Mouse (Mus musculus) gastrocnemius, postnatal 36 days (tissue): ENCODE results near the gene Spns3. TPM values are rescaled to one million over a fixed set of nuclear protein-coding genes. Genes with fewer than 3 reads are reported as not detected.
A peak's percentile ranks its signal among the peaks of the same experiment; 100 is the strongest.
"Not testable (repeated sequence)": the region's sequence is repeated elsewhere in the genome, so short reads cannot be mapped to it uniquely, and the experiment has no call there.

Experiments used
- DNase-seq, 2 experiments: peaks; one replicate each; pipeline ENCODE4 v3.0.0; 2022
- intact Hi-C: fragments of 180-260 bp; cut with DNase I; formaldehyde crosslinking; loops from one replicate; pipeline ENCODE4 v1.15.1; 2025
- total RNA-seq, 2 experiments: library from RNA; stranded (reverse); gene quantifications; 2 replicates each; pipeline ENCODE4 v1.2.3; 2021

Spns3 gene
- total RNA-seq, 2 experiments from 2014 or later: 0.10 to 0.12 TPM

DNA sequence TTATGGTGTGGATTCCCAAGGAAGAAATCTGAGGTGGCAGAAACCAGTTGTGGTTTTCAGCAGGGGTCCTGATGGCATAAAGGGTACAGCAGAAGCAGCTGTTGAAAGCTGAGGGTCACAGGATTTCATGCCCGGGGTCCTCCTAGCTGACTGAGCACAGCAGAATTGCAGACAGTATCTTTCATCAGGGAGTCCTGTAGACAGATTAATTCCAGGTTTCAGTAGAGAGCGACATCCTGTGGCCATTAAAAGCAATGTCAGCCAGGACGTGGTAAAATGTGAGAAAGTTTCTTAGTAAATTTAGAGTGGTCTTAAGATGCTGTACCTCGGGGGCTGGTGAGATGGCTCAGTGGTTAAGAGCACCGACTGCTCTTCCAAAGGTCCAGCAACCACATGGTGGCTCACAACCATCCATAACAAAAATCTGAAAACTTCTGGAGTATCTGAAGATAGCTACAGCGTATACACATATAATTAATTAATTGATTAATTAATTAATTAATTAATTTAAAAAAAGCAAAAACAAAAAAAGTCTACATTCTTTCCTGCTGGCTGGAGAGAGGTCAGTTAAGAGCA lies 14.0 kb upstream of the Spns3 start:
- intact Hi-C loops: loop anchor here (2.0 to 5.0 kb wide), 2 partner anchors 207 to 340 kb away; no protein-coding TSS in a partner anchor
- DNase-seq: no peak

DNA sequence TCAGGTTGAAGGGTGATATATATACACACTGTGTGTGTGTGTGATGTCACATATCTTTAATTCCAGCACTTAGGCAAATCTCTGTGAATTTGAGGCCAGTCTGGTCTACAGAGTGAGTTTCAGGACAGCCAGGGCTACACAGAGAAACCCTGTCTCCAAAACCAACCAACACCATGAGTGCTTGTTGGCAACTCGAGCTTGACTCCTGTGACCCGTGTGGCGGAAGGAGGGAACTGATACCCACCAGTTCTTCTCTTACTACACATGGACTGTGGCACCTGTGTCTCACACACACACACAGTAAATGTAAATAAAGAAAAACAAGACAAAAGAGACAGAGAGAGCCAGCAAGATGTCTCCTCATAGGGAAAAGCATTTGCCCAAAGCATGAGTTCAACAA lies 10.4 kb upstream of the Spns3 start:
- no peak for DNase-seq
- intact Hi-C loops: loop anchor here (5.0 kb wide), 1 partner anchor 203 kb away; no protein-coding TSS in a partner anchor

DNA sequence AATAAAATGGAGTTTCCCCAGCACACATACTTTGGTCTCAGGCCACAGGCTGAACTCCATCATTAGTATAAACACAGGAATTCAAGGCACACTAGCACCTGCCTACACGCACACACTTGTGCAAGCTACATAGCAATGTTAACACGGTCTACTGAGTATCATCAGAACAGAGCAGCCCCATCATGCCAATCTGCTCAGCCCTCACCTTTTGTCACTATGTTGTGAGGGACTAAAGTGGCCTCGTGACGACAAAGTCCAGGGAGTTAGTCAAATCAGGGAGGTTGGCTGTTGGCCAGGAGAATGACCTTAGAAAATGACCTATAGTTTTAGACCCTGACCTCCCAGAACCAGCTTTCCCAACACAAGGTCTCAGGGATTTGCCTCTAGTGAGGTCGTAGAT lies 7.8 kb upstream of the Spns3 start:
- no peak for DNase-seq
- intact Hi-C loops: no loop called here

DNA sequence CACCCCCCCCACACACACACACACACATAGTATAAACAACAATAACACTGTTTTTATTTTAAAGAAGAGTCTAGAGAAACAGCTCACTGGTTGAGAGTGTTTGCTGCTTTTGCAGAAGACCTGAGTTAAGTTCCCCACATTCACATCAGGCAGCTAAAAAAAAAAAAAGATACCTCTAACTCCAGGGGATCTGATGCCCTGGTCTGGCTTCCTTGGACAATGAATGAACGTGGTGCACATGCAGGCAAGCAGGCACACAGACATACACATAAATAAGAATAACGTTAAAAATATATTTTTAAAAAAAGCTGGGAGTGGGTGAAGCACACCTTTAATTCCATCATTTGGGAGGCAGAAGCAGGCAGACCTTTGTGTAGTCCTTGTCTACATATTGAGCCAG lies 6.6 kb upstream of the Spns3 start:
- DNase-seq: no peak
- intact Hi-C loops: no loop called here

DNA sequence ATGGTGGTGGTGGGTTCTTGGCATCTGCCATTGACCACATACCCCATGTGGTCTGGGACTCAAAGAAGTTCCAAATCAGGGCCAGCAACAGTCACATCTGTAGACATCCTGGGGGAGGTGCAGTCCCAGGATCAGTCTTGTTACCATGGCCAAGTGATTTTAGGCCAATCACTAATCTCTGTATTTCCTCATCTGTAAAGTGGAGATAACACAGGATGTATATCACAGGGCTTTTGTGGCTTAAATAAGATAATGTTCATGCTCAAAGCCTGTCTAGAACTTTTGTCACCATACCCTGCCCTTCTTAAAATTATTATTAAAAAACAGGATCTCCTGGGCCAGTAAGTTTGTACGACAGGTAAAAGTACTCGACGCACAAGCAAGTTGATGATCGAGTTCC lies 6.2 kb upstream of the Spns3 start:
- DNase-seq: no peak
- intact Hi-C loops: no loop called here

DNA sequence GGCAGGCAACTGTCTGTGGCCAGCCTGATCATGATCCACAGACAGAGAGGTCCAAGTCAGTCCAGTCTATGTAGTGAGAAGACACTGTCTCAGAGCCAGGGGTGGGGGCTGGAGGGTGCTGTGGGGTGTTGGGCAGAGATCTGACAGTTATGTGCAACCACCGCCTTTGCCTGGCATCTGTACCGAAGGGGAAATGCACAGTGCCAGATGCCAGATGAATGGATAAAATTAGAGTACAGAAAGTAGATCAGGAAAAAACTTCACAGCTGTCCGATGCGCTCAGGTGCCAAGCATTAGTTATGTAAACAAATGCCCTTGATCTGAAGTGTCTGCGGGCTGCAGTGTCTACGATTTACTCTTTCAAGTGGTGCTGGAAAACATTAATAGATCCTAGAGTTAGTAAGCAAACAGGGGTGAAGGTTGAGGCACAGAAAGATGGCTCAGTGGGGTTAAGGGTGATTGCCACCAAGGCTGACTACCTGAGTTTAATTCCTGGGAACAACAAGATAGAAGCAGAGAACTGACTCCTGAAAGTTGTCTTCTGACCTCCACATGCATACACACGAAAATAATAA lies 1.3 kb upstream of the Spns3 start:
- intact Hi-C loops: no loop called here
- peak in 1 of 2 experiments; percentile 26 for DNase-seq

DNA sequence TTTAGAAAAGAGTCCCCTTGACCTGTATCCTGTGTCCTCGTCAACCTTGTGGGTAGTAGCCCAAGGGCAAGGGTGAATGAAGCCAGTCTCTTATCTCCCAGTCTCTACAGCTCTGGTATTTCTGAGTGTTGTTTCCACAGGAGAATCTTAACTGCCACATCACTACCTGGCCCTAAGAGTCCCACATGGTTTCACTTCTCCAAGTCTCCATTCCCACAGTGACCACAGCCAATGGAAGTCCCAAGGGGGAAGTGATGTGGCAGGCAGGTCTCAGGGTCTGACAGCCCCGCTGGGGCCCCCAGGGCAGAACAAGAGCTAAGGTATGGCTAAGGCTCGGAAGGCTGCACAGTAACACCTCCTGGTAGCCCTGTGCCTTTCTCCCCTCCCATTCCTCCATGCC lies 3.1 kb downstream of the Spns3 start:
- intact Hi-C loops: no loop called here
- DNase-seq: no peak

DNA sequence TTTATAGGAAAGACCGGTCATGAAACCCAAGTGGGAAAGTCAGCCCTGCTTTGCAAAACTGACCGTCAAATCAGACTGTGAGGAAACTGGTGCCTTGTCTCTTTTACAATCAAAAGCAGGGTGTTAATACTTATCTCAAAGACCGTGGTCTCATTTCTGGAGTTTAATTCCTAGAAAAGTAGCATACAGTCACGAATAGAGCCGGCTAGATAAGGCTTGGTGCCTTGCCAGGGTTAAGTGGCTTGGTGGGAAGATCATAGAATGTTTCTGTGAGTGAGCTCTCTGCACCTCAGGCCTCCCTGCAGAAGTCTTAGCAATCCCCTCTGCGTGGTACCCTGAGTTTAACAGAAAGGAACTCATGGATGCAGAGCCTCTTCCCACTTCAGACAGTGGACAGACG lies 5.6 kb downstream of the Spns3 start:
- DNase-seq: no peak

DNA sequence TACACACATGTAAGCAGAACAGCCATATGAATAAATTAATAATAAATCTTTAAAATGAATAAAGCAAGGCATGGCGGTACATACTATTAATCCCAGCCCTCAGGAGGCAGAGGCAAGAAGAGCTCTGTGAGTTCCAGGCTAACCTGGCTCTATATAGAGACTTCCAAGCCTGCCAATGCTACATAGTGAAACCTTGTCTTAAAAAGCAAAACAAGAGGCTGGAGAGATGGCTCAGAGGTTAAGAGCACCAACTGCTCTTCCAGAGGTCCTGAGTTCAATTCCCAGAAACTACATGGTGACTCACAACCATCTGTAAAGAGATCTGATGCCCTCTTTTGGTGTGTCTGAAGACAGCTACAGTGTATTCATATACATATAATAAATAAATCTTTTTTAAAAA lies 6.6 kb downstream of the Spns3 start:
- intact Hi-C loops, DNase-seq: not testable (repeated sequence)

More for the DNA sequence above, 5.6 kb downstream of the Spns3 start:
- intact Hi-C loops: no loop called here

DNA sequence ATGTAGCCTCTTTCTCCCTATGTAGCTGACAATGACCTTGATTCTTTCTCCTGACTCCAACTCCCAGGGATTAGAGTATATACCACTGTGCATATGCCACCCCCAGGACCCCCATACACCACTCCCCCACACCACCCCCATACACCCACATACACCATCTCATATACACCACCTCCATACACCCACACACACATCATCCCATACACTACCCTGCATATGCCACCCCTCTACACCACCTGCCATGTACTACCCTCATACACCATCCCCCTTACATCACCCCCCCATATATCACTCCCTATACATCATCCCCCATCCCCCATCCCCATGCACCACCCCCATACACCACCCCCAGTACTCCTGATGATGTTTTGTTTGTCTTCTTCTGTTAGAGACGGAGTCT lies 7.7 kb downstream of the Spns3 start:
- intact Hi-C loops: no loop called here
- no peak for DNase-seq

DNA sequence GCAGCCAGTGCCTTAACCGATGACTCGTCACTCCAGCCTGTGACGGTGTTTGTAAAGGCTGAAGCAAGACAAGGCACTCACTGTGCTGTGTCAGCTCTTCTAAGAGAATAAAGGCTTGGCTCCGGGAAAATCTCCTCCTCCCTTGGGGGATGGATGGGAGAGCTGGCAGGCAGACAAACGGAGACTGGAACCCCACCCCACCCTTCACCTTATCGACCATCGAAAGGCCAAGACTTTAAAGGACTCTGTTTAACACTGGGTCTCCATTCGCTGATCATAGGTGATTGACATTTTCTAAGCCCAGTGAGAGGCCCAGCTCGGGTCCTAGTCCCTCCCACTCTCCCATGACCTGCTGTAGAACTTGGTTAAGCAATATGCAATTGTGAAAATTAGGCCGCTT lies 8.4 kb downstream of the Spns3 start:
- intact Hi-C loops: no loop called here

DNA sequence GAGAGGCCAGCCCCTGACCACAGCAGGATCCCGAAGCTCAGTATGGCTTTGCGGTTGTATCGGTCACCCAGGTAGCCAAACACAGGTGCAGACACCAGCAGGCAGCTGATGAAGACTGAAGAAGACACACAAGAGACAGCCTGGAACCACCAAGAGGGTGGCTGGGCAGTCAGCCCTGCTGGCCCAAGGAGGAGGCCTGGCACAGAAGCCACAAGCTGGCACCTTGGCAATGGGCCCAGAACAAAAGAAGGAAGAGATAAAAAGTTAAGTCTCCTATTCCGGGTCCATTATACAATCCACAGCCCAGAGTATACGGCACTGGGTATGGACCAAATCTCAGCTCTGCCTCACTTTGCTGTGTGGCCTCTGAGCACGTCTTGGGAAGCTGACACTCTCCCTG lies 9.9 kb downstream of the Spns3 start:
- intact Hi-C loops: no loop called here
- peak in 1 of 2 experiments; percentile 31 for DNase-seq

More for the DNA sequence above, 8.4 kb downstream of the Spns3 start:
- DNase-seq: no peak

DNA sequence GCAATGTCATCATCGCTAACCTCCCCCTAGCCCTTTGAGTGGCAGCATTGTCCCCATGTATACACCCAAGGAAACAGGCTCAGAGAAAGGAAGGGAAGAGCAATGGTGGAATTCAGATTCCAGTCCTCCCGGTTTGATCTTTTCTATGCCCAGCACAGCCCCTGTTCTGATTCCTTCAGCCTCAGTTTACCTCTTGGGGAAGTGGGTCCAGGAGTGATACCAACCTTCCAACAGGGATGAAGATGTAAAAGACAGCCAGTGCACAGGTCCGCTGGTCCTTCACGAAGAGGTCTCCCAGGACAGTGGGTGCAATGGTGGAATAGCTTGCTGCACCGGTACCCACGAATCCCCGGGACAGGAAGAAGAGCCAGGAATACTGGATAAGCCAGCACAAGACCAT lies 11.5 kb downstream of the Spns3 start:
- intact Hi-C loops: loop anchor here (5.0 kb wide), 1 partner anchor 47 kb away; no protein-coding TSS in a partner anchor
- DNase-seq: no peak

DNA sequence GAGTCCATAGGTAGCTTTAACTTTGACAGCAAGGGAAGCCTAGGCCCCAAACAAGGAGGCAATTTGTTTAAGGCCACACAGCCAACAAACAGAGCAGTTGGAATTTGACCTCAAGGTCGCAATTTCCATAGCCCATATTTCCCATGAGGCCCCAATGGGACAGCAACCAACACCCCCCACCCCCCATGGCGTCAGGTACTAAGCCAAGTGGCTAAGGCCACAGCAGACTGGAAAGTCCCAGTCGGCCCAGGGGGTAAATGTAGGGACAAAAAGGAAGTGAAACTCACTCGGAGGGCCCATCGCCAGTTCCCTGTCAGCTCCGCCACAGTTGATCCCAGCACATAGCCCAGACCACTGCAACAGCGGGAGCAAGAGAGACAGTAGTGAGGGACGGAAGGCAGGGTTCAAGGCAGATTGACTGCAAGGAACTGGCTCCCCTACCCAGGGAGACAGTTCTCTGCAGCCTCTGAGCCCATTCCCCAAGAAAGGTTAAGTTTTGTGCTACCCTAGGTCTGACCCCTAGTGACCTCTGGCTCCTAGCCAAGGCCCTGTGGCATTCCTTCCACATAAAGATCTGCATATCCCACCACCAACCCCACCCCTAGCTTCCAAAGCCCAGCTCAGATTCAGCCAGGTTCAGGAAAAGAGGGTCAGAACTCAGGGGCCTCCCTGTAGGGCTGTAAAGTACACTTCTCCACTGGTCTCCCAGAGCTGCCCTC lies 12.1 kb downstream of the Spns3 start:
- no peak for DNase-seq
- intact Hi-C loops: loop anchor here (5.0 kb wide), 1 partner anchor 46 kb away; no protein-coding TSS in a partner anchor

DNA sequence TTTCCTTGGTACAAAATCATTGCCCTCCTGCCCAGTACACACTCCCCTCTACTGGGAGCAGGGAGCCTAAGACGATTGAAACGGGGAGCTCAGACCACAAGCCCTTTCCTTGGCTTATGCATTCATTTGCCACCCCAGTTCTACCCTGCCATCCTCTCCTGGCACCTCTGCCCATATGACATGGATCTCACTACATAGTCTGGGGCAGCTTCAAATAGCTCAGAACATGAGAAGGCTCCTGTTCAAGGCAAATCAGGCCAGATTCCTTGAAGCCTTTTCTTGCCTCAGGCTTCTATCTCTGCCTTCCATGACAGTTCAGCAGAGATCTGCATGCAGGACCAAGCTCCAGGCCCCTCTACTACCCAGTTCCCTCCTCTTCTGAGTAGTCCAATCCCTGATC lies 12.8 kb downstream of the Spns3 start:
- intact Hi-C loops: loop anchor here (5.0 kb wide), 1 partner anchor 45 kb away; no protein-coding TSS in a partner anchor
- DNase-seq: no peak

DNA sequence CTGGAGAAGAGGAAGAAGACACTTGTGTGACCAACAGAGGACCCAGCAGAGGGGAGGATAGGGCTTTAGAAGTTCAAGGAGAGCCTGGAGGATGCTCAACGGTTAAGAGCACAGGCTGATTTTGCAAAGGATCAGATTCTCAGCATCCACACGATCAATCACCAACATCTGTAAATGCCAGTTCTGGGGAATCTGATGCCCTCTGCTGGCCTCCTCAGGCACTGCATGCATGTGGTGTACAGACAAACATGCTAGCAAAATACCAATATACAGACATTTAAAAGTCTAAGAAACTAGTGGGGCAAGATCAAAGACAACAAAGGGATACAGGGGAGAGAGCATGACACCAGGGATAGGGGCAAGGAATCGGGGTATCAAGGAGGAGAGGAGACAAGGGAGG lies 14.8 kb downstream of the Spns3 start:
- intact Hi-C loops: loop anchor here (5.0 kb wide), 1 partner anchor 43 kb away; no protein-coding TSS in a partner anchor
- DNase-seq: no peak

DNA sequence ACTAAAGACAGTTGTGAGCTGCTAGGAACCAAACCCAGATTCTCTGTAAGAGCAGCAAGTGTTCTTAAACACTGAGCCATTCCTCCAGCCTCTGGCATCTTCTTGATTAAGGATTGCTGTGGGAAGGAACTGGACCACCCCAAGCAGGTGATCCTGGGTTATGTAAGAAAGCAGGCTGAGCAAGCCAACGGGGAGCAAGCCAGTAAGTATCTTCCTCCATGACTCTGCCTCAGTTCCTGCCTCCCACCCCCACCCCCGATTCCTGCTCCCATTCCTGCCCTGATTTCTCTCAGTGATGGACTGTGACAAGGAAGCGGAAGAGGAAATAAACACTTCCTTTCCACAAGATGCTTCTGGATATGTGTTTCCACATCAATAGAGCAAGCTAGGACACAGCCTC lies 17.4 kb downstream of the Spns3 start:
- no peak for DNase-seq
- intact Hi-C loops: loop anchor here (1.0 kb wide), 1 partner anchor 26 kb away; no protein-coding TSS in a partner anchor

DNA sequence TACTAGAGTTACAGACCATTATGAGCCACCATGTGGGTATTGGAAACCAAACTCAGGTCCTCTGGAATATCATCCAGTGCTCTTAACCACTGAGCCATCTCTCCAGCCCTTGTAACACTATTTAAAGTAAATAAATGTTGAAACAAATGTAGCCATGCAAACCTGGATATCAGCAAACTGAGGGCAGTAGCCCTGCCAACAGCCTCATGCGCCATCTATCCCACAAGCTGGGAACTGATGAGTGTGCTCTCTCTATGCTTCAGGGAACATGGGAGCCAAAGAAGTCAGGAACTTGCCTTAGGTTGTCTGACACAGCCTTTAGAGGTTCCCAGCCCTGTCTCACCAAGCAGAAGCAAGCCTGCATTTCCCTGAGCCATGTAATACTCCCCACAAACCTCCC lies 18.7 kb downstream of the Spns3 start:
- intact Hi-C loops: loop anchor here (1.0 kb wide), 1 partner anchor 28 kb away; no protein-coding TSS in a partner anchor
- DNase-seq: no peak

DNA sequence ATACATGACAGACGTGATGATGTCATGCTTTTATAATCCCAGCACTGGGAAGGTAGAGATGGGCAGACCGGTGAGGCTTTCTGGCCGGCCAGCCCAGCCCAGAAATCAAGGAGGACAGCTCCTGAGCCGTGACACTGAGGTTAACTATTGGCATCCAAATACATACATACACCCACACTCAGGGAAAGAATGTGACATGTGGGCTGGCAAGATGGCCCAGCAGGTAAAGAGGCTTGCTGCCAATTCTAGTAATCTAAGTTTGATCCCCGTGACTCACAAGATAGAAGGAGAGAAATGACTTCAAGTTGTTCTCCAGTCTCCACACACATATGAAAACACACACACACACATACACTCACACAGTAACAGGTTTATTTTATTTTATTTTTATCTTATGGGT lies 19.2 kb downstream of the Spns3 start:
- no peak for DNase-seq
- intact Hi-C loops: no loop called here

DNA sequence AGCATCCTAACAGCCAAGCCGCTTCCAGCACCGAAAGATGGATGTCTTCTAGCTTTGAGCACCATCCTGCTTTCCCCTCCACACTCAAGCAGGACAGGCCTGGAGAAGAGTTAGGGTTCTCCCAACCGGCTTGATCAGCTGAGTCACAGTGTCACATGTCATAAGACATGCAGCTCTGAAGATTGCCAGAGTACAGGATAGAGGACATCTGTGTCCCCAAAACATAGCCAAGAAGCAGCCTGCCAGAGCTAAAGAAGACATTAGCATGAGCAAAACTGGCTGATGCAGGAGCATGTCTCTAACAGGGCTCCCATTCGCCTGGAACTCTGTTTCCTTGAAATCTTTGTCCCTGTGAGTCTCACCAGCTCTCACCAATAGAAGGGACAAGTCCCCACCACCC lies 24.1 kb downstream of the Spns3 start:
- DNase-seq: no peak
- intact Hi-C loops: no loop called here

DNA sequence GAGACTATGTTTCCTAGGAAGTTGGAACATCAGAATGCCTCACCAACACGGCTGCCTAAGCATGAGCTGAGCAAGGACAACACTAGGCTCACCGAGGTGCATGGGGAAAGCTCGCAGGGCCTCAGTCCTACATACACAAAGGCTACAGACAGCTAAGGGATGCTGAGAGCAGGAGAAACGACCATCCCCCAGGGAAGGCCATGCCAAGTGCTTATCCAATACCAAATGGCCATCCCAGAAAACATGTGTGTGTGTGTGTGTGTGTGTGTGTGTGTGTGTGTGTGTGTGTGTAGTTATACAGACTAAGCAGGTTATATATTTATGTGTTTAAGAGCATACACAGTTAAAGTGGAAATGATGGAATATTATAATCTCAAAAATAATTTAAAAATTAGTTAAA lies 26.6 kb downstream of the Spns3 start:
- DNase-seq: no peak
- intact Hi-C loops: no loop called here

DNA sequence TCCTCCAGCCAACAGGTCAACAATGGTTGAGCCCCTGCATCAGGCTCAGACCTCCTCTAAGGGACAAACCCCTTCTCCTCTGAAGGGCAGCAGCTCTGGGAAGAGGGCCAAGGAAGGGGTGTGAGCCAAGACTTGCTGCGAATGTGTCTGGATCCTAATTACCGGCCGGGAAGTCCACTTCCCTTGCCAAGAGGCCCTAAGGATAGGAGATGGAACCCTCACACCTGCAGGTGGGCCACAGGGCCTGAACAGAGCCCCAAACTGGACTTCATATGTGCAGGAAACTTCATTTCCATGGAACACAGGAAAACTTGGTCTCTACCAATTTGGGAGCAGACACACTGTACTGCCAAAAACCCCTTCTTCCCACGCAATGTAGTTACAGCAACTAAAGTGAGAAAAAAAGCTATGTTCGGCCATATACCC lies 27.7 kb downstream of the Spns3 start:
- intact Hi-C loops: no loop called here
- DNase-seq: peak; percentile 48 to 66
